Mouse (Mus musculus) megakaryocyte progenitor cell, adult 5-6 weeks (primary cell): ENCODE measurements around the gene Trim8. TPM values are rescaled to one million over a fixed set of nuclear protein-coding genes. Genes with fewer than 3 reads are reported as not detected.

ENCODE experiments used
- ATAC-seq: replicated peaks from 2 replicates; pipeline ENCODE4 v1.8.0; 2016; ENCODE audit warnings: mild to moderate bottlenecking, moderate TSS enrichment, inconsistent platforms; ENCODE audit not compliant: poor library complexity
- total RNA-seq, 2 experiments: library from RNA; stranded (forward) in 1 of 2; stranded (reverse) in 1 of 2; fragments of 157-497, 149-512 nt in 1 of 2; fragments of 200-1000 nt in 1 of 2; gene quantifications; 2 replicates each; pipeline versions ENCODE4 v1.2.3 to v1.2.4; 2015 to 2017

Gene Trim8
- total RNA-seq, 2 experiments from 2014 or later = 9.7 to 12.8 TPM

GRCm38 (mm10) chr19:46479306-46480075 lies 22.0 kb upstream of the Trim8 start:
- ATAC-seq = no peak

- no peak for ATAC-seq
Observed at GRCm38 (mm10) chr19:46480624-46481345, 20.7 kb upstream of the Trim8 start.

DNA sequence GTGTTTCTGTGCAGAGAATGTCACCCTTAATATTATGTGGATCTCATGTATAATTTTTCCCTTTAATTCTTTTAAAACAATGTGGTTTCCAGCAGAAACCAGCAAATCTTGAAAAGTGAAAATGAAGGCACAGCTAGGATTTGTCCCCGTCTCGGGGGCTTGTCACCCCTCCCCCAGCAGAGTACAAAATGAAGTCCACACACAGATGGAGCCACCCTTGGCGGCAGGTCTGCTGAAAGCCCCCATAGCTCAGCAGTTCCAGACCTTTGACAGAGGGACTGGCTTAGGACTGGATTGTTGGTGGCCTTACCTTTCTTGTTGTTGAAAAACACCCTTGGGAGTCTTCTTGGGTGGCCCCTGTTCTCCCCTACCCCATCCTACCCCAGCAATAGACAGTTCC lies 20.1 kb upstream of the Trim8 start:
- ATAC-seq = no peak

- ATAC-seq = no peak
Observed at GRCm38 (mm10) chr19:46481756-46482155, 19.7 kb upstream of the Trim8 start.

GRCm38 (mm10) chr19:46482896-46483516 lies 18.5 kb upstream of the Trim8 start:
- peak; percentile 57 for ATAC-seq

DNA sequence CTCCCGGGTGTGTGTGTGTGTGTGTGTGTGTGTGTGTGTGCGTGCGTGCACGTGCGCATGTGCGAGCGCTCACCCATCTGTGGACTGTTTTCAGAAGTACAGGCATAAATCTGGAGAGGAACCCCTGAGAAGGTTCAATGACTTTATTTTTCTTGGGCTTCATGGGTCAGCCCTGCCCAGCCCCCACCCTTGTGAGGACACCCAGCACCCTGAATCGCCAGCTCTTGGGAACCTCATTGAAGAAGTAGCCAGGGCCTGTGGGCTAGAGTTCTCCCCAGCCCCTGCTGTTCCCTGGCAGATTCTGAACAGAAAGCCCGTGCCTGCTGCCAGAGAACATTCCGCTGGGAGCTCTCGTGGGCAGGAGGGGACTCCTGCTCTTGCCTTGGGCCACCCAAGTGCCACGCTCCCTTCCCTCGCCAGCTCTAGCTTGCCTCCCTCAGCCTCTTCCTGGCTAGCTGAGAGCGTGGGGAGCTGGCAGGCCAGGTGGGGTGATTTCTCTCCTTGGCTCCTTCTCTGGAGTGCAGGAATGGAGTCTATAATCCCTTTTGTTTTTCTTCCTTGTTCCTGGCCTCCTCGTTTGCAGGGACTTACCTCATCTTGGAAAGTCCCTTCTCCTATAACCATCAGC lies 17.7 kb upstream of the Trim8 start:
- ATAC-seq = no peak

DNA sequence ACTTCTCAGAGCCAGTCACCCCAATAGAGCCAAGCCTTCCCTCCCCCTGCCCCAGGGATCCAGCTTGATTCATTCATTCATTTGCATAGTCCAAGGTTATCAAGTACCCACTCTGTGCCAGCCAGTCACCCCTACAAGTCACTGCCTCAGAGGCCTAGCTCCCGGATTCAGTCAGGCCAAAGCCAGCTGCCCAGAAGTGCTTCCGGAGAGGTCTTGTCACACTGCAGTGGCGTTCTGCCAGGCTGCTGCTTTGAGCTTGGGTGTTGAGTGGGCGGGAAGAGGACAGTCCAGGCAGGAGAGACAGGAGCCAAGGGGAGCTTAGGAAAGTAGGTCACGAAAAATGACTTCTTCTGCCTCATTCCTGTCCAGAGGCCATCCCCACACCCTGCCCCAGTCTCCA lies 17.0 kb upstream of the Trim8 start:
- no peak for ATAC-seq

GRCm38 (mm10) chr19:46485847-46486246 lies 15.7 kb upstream of the Trim8 start:
- ATAC-seq = no peak

- ATAC-seq = peak; percentile 65
Observed at GRCm38 (mm10) chr19:46486709-46487108, 14.8 kb upstream of the Trim8 start.

DNA sequence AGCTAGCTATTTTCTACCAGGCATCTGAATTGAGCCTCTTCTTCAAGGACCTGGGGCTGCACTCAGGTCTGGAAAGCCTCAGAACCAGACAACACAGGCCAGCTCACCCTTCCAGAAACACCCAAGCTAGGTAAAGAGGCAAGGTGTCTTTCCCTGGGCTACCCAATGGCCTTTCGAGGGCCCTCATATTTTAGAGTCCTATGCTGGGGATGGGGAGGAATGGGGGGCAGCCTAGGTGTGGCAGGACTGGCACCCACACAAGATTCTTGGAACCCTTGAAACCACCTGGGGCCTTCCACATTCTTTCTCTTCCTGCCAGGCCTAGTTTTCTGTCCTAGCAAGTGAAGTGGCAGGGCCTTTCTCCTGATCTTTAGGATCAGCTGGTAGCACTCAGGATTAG lies 12.1 kb upstream of the Trim8 start:
- no peak for ATAC-seq

DNA sequence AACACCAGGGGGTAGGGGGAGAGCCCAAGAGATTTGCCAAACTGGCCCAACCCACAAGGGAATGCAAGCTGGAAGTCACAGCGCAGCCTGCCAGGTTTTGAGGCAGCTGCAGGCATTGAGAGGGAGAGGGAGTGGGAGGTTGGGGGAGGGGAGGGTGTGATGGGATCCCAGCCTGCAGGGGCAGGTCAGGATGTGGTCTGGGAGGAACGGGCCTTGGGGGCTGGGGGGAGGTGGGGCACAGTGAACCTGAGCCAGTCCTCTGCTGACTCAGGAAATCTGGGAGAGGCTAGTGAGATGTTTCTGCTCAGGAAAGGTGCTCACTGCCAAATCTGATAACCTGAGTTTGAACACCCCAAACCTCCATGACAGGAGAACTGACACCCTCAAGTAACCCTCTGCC lies 10.9 kb upstream of the Trim8 start:
- no peak for ATAC-seq

- 0 out of 2 replicates have a peak, but pooled peaks have one; percentile 4 for ATAC-seq
Observed at GRCm38 (mm10) chr19:46495136-46495535, 6.4 kb upstream of the Trim8 start.

- ATAC-seq = no peak
Observed at GRCm38 (mm10) chr19:46497230-46497629, 4.3 kb upstream of the Trim8 start.

DNA sequence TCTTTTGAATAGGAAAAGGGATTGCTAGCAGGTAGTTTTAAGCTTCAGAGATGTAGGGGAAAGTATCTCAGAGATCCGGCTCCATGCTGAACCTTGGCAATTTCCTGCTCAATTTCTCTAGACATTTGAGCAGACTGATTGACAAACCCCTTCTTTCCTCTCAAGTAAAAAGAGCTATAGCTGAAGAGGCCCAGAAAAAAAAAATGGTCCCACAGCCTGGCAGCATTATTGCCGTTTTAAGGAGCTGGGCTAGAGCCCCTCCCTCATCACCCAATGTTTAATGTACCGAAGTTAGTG lies 2.0 kb upstream of the Trim8 start:
- ATAC-seq = no peak

GRCm38 (mm10) chr19:46499836-46500580 lies 1.5 kb upstream of the Trim8 start:
- ATAC-seq = peak; percentile 49

DNA sequence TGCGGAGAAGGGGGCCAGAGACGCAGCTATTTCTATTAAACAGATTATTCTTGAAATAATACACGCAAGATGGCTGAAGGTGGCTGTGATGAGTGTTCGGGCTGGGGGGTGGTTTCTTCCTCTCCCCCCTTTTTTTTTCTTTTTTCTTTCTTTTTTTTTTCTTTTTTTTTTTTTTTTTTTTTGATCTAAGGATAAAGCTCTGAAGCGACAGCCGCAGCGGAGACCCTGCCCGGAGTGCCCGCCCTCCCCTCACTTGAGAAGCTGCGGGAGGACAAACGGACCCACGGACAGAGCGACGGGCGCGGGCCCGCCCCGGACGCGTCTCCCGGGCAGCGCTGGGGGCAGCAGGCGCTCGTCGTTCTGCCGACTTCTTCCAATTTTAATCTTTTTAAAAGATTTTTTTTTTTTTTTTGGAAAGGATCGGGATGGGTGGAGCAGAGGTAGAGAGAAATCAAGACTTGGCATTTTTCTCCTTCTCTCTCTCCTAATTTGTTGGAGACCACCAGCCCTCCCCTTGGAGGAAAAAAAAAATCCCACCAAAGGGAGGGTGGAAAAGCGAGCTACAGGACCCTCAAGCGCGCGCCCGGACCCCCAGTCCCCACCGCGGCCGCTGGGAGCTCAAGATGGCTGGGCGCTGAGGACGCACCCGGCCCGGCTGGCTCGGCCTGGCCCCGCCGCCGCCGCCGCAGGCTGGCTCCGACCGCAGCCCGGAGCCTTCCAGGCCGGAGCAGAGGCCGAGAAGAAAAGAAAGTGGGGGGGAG lies 741 bp upstream of the Trim8 start:
- ATAC-seq = no peak

DNA sequence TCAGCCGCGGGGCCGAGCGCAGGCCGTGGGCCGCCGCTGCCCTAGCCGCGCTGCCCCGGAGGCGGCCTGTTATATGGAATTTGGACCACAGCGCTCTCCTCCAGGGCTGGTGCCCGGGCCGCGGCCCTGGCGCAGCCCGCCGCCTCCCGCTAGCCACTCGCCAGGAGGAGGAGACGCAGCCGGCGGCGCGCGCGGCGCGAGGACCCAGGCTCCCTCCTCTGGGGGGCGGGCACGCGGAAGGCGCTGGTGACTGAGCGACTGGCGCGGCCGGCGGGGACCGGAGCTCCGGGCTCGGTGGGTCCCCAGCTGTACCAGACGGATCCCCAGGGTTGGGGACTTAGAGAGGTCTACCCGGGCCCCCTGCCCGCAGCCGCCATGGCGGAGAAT lies 560 bp downstream of the Trim8 start:
- no peak for ATAC-seq

- peak; percentile 35 for ATAC-seq
Observed at GRCm38 (mm10) chr19:46502471-46503166, 1.1 kb downstream of the Trim8 start.

DNA sequence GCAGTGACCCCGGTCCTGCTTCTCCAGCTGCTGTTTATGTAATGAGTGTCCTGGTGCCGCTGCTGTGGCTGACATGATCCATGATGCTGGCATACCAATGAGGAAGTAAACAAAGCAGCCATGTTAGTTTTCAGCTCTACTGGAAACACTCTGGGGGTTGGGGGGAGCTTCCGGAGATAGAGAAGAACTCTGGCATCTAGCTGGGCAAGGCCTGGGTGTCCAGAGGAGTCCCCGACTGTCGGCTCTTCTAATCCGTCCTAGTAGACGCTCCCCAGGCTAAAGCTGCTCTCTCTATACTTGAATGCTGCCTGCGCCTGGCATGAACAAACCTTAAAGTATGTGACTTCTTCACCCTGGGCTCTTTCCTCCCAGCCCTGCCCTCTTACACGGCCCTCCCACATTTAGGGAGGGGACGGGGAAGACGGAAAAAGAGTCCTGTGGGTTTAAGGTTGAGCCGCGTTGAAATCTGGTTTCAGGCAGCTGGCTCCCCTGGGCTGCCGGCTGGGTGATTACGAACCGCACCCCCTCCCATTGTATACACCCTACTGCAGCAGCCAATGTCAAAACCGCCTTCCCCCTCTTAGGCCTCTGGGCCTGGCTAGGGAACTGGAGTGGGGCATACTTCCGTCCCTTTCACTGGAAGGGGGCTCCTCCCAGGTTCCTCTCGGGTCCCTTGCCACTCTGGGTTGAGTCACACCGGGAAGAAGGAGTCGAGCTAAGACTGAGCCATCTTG lies 2.0 kb downstream of the Trim8 start:
- ATAC-seq = peak; percentile 37
